Mouse (Mus musculus) stomach, embryonic 14.5 days (tissue): ENCODE data around the gene Ess2. TPM values are rescaled to one million over a fixed set of nuclear protein-coding genes. Genes with fewer than 3 reads are reported as not detected.

Experiments
- ATAC-seq: fragments of 200-750 bp; cut with Nextera tagmentation; 2 replicates; pipeline ENCODE4 v1.8.0; 2017; ENCODE audit warnings: low read depth, moderate TSS enrichment; ENCODE audit not compliant: insufficient number of reproducible peaks, insufficient read depth, low FRiP score
- H3K27ac ChIP-seq: fragments of 300-500 bp; sonication (generic); 2 replicates; pipeline ENCODE4 v1.5.1; 2014; ENCODE audit warnings: mild to moderate bottlenecking, low read length, moderate library complexity, mixed read lengths
- H3K27me3 ChIP-seq: fragments of 300-500 bp; sonication (generic); 2 replicates; pipeline ENCODE4 v1.6.1; 2014; ENCODE audit warnings: low read length, control low read depth, mixed read lengths; ENCODE audit not compliant: control insufficient read depth, insufficient read depth
- H3K36me3 ChIP-seq: fragments of 300-500 bp; sonication (generic); 2 replicates; pipeline ENCODE4 v1.6.1; 2014; ENCODE audit warnings: mild to moderate bottlenecking, control low read depth, low read length, moderate library complexity, mixed read lengths; ENCODE audit not compliant: control insufficient read depth, insufficient read depth
- H3K4me1 ChIP-seq: fragments of 300-500 bp; sonication (generic); 2 replicates; pipeline ENCODE4 v1.6.1; 2014; ENCODE audit warnings: low read length, control low read depth, mixed read lengths; ENCODE audit not compliant: control insufficient read depth, insufficient read depth
- H3K4me2 ChIP-seq: fragments of 300-500 bp; sonication (generic); replicated peaks from 2 replicates; pipeline ENCODE4 v1.6.1; 2014; ENCODE audit warnings: low read depth, low read length, control low read depth
- H3K4me3 ChIP-seq: fragments of 300-500 bp; sonication (generic); 2 replicates; pipeline ENCODE4 v1.5.1; 2014; ENCODE audit warnings: low read depth, low read length, control low read depth
- H3K9ac ChIP-seq: fragments of 300-500 bp; sonication (generic); replicated peaks from 2 replicates; pipeline ENCODE4 v1.6.1; 2014; ENCODE audit warnings: low read depth, mild to moderate bottlenecking, control low read depth, low read length, moderate library complexity, mixed read lengths
- H3K9me3 ChIP-seq: fragments of 300-500 bp; sonication (generic); 2 replicates; pipeline ENCODE4 v1.6.1; 2016; ENCODE audit warnings: low read depth, low read length, control low read depth; ENCODE audit not compliant: control insufficient read depth
- WGBS: fragments of 180-500 bp; shearing (Covaris S2); extraction: QIAGEN DNeasy Blood & Tissue Kit; methylation state at CpG from one replicate; pipeline ENCODE4 v1.1.7; 2014; 5-methylcytosine and 5-hydroxymethylcytosine counted together
- polyA plus RNA-seq: library from polyadenylated mRNA; unstranded; fragments of >200 nt; fragmentation: Nextera tagmentation; extraction: Ambion mirVana; gene quantifications from 2 replicates; pipeline ENCODE4 v1.2.1, GENCODE M21; 2014

Ess2 gene
- polyA plus RNA-seq, 1 experiment from 2014 or later, result 38.1 TPM

DNA sequence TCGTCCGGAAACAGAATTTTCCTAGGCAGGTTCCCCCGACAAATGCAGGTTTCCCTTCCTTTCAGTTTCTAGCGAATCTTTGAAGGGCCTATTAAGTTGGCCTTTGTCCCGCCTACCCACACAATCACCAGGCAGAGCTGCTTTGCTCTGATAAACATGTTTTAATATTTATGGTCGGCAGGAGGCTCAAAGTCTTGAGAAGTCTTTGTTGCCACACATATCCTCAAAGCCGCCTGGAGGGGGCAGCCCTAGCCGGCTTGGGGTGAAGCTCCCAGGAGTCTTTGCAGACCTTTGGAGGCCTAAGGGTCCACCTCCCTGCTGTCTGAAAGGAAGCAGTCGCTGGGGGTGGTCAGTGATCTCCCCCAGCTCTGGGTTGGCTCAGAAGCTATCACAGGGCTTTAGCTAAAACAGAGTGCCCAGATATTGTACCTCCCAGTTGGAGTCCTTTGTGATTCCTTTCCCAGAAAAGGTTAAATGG is 17.5 kb upstream of the Ess2 start:
- H3K4me2 ChIP-seq, result peak overlapping the region; percentile 78
- peak overlapping the region; percentile 77 for H3K27ac ChIP-seq
- peaks cover 14% of the 10 kb centered on the region for H3K36me3 ChIP-seq
- H3K4me3 ChIP-seq, result peak overlapping the region; percentile 54
- no peaks in the 10 kb centered on the region for H3K4me1 ChIP-seq
- no peaks in the 10 kb centered on the region for H3K27me3 ChIP-seq
- peak; percentile 68 for ATAC-seq
- no peaks in the 10 kb centered on the region for H3K9me3 ChIP-seq
- H3K9ac ChIP-seq, result peak overlapping the region; percentile 69; the same call in 1 of the 2 replicates
- under 1% methylated on average over 9 of the region's 9 CpGs for WGBS

DNA sequence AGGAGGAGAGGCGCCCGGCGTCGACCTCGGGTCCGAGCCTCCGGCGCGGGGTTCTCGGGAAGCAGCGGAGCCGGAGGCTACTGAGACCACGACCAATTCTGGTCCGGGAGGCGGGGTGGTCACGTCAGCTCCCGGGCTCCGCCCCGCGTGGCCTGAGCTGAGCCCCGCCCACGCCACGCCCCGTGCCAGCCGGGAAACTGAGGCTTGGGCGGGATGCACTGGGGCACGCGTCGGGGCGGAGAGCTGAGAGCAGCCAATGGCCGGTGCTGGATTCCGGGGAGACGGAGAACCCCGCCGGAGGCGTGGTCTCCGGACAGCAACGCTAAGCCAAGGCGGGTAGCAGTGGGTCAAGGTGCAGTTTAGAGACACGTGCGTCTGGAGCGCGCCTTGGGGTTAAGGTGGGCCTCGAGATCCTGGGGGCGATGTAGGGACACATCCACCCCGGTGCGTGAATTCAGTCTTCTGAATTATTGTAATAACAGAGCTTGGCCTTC is 17.0 kb upstream of the Ess2 start, which contains the start of gene Slc25a1:
Gene Slc25a1, minus strand, starts transcription at position 133 of the 494 bp plus-strand sequence.
- H3K27me3 ChIP-seq, result no peaks in the 10 kb centered on the region
- peak; percentile 81 for ATAC-seq
- peak within 1 kb of the TSS; percentile 69 for H3K9ac ChIP-seq
- peak within 1 kb of the TSS; percentile 54 for H3K4me3 ChIP-seq
- peaks cover 14% of the 10 kb centered on the region for H3K36me3 ChIP-seq
- H3K4me2 ChIP-seq, result peak within 1 kb of the TSS; percentile 78
- under 1% methylated on average over 47 of the region's 47 CpGs for WGBS
- peak within 1 kb of the TSS; percentile 77 for H3K27ac ChIP-seq
- no peaks in the 10 kb centered on the region for H3K9me3 ChIP-seq
- no peaks in the 10 kb centered on the region for H3K4me1 ChIP-seq

DNA sequence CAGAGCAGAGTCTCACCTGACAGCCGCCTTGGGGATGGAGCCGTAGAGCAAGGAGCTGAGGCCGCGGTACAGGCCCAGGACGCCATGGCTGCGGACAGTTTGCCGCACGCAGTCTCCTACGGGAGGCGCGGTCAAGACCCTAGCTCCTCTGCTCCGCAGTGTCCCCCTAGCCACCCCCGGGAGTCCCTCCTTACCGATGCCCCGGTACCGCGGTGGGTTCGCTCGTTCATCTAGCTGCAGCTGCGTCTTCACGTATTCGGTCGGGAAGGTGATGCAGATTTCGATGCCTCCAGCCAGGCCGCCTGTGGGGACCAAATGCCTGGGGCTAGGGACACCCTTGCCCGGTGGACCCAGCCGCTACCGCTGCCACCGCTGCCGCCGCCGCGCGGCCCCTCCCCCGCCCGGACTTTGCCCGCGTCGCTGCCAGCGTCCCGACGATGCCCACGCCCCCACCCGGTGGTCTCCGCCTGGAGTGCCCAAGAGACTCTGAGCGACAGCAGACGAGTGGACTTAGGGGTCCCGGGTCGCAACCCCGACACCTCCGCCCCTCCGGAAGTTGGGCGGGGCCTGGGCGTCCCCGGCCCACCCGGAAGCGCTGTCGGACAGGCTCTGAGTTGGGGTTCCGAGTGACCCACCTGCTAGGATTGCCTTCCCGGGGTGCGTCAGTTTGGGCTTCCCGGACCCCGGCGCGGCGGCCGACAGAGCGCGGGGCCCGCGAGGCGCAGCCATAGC is 16.4 kb upstream of the Ess2 start:
- Histone ChIP-seq H3K9me3 (no peaks in the 10 kb centered on the region), H3K9ac (peak overlapping the region; percentile 69), H3K27me3 (no peaks in the 10 kb centered on the region), H3K4me2 (peak overlapping the region; percentile 78), H3K36me3 (peaks cover 14% of the 10 kb centered on the region), H3K27ac (peak overlapping the region; percentile 77; the same call in 1 of the 2 replicates), H3K4me3 (peak overlapping the region; percentile 54), H3K4me1 (peaks cover 4% of the 10 kb centered on the region; the same call in 1 of the 2 replicates)
- peak; percentile 54 for ATAC-seq
- WGBS, result under 1% methylated on average over 72 of the region's 72 CpGs

DNA sequence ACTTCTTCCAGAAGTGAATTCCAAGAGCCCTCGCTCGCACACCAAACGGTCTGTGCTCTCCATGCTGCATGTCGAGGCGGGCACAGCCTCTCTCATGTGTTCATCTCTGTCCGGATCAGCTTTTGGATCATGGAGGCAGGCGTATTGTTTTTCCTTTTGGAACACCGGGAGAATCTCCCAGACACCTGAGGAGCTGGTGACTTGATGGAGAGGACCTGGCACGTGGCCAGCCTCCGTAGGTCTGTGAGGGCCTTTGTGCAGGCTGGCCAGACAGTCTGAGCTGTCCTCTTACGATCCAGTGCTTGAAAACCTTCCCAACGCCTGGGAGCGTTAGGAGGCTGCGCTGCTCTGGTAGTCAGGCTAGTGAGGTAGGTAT is 11.0 kb upstream of the Ess2 start:
- Histone ChIP-seq H3K27me3 (0 out of 2 replicates have a peak, but pooled peaks cover 4% of the 10 kb centered on the region), H3K4me2 (peak overlapping the region; percentile 95), H3K36me3 (peaks cover 14% of the 10 kb centered on the region), H3K4me1 (peaks cover 11% of the 10 kb centered on the region; the same call in 1 of the 2 replicates), H3K27ac (peak overlapping the region; percentile 69), H3K9me3 (no peaks in the 10 kb centered on the region), H3K4me3 (peak overlapping the region; percentile 77), H3K9ac (peak overlapping the region; percentile 91)
- no peak for ATAC-seq
- under 1% methylated on average over 14 of the region's 14 CpGs for WGBS

DNA sequence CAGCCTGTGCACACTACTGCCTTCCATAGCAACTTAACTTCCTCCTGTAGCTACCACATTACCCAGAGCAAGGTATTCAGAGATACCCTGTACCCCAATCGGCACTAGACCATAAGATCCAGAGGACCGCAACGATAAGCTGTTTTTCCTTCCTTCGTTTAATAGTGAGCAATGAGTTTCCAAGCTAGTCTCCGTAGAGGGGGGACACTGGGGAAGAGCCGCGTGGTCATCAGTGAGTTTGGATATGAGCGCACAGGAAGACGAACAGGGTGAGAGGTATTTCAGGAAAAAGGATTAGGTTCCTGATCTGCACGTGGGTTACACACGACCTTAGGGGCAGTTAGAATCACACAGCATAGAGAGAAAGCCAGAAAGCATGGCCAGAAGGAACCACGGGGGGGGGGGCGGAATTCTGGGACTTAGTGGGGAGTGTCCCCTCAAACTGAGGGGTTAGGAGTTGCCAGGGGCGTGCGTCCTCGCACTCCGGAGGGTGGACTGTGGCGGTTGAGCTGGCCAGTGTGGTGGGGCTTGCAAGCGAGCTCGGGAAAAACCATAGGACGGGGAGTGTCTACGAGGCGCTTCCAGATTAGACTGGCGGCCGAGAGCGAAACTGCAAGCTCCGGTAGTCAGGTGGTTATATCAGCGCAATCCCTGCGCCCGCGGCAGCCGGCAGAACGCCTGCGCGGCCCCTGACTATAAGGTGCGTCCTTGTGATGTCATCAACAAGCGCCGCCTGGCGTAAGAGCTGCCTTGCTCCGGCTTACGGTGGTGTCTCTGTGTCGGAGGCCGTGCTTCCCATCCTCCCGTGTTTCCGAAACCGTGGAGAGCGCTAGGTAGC is 10.4 kb upstream of the Ess2 start:
- peaks cover 14% of the 10 kb centered on the region for H3K36me3 ChIP-seq
- H3K9me3 ChIP-seq, result no peaks in the 10 kb centered on the region
- H3K4me1 ChIP-seq, result peaks cover 11% of the 10 kb centered on the region; the same call in 1 of the 2 replicates
- peak; percentile 96 for ATAC-seq
- H3K27ac ChIP-seq, result peak overlapping the region; percentile 69
- H3K4me2 ChIP-seq, result peak overlapping the region; percentile 95
- H3K27me3 ChIP-seq, result peaks cover 7% of the 10 kb centered on the region; the same call in 1 of the 2 replicates
- H3K9ac ChIP-seq, result peak overlapping the region; percentile 91
- 2% methylated on average over 46 of the region's 47 CpGs for WGBS
- peak overlapping the region; percentile 77 for H3K4me3 ChIP-seq

DNA sequence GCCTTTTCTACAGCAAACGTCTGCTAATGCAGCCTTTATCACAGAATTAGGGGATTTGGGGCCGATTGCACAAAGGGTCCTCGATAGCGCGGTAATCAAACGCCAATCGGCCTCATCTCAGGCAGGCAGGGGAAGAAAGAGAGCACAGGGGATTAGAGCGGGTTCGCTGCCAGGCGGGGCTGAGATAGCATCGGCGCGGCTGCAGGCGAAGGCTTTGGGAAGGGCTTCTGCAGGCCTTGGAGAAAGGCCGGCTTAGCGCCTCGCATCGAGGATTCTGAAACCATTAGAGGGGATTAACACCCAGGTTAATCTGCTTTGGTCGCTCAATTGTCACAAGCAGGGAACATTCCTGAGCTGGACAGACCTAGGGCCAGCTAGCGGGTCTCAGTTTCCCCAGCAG is 9.4 kb upstream of the Ess2 start:
- Histone ChIP-seq H3K4me2 (0 out of 2 replicates have a peak overlapping the region, but pooled peaks have one; percentile 65), H3K4me3 (no peak overlapping the region), H3K4me1 (peaks cover 11% of the 10 kb centered on the region; the same call in 1 of the 2 replicates), H3K9me3 (no peaks in the 10 kb centered on the region), H3K9ac (no peak overlapping the region), H3K36me3 (peaks cover 7% of the 10 kb centered on the region; the same call in 1 of the 2 replicates), H3K27ac (no peak overlapping the region), H3K27me3 (peaks cover 16% of the 10 kb centered on the region; the same call in 1 of the 2 replicates)
- WGBS, result 11% methylated on average over 20 of the region's 20 CpGs
- ATAC-seq, result no peak

DNA sequence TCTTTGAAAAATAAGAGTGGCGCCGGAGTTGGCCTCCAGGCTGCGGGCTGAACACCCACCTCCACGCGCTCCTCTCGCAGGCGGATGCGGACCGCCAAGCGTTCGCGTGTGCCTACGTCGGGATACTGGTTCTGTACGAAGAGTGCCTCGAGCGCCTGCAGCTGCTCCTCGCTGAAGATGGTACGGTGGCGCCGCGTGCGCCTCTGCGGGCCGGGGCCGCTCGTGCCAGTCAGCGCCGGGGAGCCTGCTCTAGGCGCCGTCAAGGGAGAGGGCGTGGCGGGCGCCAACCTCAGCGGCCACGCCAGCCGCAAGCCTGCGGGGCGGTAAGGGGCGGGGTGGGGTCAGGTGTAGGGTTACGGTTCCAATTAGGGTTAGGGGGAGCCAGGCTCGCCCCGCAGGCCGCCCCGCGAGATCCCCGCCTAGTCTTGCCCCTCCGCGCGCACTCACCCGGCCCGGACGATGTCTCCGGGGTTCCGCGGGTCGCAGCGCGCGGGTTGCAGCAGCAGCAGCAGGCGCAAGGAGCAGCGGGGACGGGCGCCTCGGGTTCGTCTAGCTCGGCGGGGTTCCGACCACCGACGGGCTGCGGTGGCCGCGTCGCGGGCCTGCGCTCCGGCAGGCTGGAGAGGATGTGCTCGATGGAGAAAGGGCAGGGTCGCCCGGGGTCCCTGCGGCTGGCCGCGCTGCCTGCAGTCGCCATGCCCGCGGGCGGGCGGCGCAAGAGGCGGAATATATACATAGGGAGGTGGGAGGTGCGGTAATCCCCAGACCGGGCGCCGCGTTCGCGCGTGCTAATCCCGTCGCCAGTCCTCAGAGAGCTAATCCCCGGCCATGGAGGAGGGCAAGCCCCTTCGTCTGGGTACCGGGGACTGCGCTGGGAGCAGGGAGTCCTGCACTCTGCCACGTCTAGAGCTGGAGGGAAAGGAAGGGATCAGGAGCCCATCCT is 3.4 kb upstream of the Ess2 start, which contains the start of gene Gsc2:
Gene Gsc2, minus strand, starts transcription at position 753 of the 943 bp plus-strand sequence.
- 1% methylated on average over 96 of the region's 106 CpGs for WGBS
- Histone ChIP-seq H3K4me1 (peaks cover 12% of the 10 kb centered on the region), H3K36me3 (no peaks in the 10 kb centered on the region), H3K4me2 (peak within 1 kb of the TSS; percentile 59), H3K27ac (no peak within 1 kb of the TSS), H3K27me3 (peaks cover 40% of the 10 kb centered on the region), H3K4me3 (peak within 1 kb of the TSS; percentile 35), H3K9ac (no peak within 1 kb of the TSS; the same call in 1 of the 2 replicates), H3K9me3 (no peaks in the 10 kb centered on the region)
- ATAC-seq, result no peak; the same call in 1 of the 2 replicates
